Mouse (Mus musculus): ENCODE measurements at regions not wholly inside any gene's neighbourhood (a gene's known extent, or its start where the extent isn't known, plus 50 kb on each side); places are given as distances from the start of the nearest gene placed in this dataset.
A peak's percentile ranks its signal among the peaks of the same experiment; 100 is the strongest.

DNA sequence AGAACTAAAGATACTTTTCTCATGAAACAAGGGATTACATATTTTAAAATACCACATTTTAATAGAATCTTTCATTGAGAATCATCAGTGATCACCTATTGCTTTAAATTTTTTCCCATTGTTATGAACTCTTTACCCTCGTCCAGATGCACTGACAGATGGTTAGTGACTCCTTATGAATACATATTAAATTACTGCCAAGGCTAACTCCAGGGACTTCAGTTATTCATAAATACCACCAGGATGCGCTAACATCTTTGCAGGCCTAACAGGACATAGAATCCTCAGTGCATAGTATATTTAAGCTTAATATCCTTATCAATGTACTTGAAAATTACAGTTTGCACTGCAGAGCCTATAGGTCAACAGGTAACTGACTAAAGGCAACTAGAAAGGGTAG lies 1362.5 kb upstream of the Tmeff2 start:
- no peak for DNase-seq

DNA sequence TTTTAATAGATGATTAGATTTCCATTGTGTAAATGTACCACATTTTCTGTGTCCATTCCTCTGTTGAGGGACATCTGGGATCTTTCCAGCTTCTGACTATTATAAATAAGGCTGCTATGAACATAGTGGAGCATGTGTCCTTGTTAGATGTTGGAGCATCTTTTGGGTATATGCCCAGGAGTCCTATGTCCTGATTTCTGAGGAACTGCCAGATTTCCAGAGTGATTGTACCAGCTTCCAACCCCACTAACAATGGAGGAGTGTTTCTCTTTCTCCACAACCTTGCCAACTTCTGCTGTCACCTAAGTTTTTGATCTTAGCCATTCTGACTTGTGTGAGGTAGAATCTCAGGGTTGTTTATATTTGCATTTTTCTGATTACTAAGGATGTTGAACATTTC lies 1328.3 kb upstream of the Tmeff2 start:
- peak; percentile 6 for DNase-seq

DNA sequence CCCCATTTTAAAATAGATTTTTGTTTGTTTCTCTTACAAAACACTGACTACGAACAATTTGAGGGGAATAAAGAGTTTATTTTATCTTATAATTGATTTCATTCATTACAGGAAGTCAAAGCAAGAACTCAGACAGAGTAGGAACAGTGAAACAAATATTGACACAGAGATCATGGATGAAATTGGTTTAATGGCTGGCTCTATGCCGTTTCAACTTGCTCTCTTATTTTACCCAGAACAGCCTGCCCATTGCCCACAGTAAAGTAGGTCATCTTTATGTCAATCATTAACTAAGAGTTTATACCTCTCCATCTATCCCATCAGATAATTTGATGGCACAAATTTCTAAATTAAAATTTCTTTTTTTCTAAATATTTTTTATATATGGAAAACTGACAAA lies 1327.9 kb upstream of the Tmeff2 start:
- no peak for DNase-seq

All from cerebellum, adult 9-11 months (tissue).